Mouse (Mus musculus) urinary bladder, postnatal 14 days (tissue): ENCODE measurements at regions not wholly inside any gene's neighbourhood (a gene's known extent, or its start where the extent isn't known, plus 50 kb on each side); places are given as distances from the start of the nearest gene placed in this dataset.
A peak's percentile ranks its signal among the peaks of the same experiment; 100 is the strongest.

ENCODE experiments used
- DNase-seq: peaks from one replicate; pipeline ENCODE4 v3.0.0; 2021; ENCODE audit warnings: low spot score

- DNase-seq = no peak
Observed at GRCm38 (mm10) chr14:99520343-99520742, 221.9 kb downstream of the Klf5 start.

- peak; percentile 13 for DNase-seq
Observed at GRCm38 (mm10) chr14:99521954-99522523, 223.5 kb downstream of the Klf5 start.

GRCm38 (mm10) chr14:99535781-99536180 lies 237.3 kb downstream of the Klf5 start:
- DNase-seq = peak; percentile 17

GRCm38 (mm10) chr14:99537286-99537685 lies 238.8 kb downstream of the Klf5 start:
- no peak for DNase-seq

GRCm38 (mm10) chr14:99541716-99542115 lies 243.2 kb downstream of the Klf5 start:
- no peak for DNase-seq

GRCm38 (mm10) chr14:99547931-99548330 lies 249.4 kb downstream of the Klf5 start:
- DNase-seq = no peak

GRCm38 (mm10) chr14:99548363-99549248 lies 250.1 kb downstream of the Klf5 start:
- peak; percentile 14 for DNase-seq

- no peak for DNase-seq
Observed at GRCm38 (mm10) chr14:99564024-99564423, 265.5 kb downstream of the Klf5 start.

- DNase-seq = no peak
Observed at GRCm38 (mm10) chr14:99574146-99574545, 275.7 kb downstream of the Klf5 start.

- peak; percentile 50 for DNase-seq
Observed at GRCm38 (mm10) chr14:99578665-99579064, 280.2 kb downstream of the Klf5 start.

GRCm38 (mm10) chr14:99579271-99579759 lies 280.8 kb downstream of the Klf5 start:
- peak; percentile 33 for DNase-seq

GRCm38 (mm10) chr14:99579765-99580266 lies 281.3 kb downstream of the Klf5 start:
- DNase-seq = no peak

- peak; percentile 24 for DNase-seq
Observed at GRCm38 (mm10) chr14:99584144-99584543, 285.7 kb downstream of the Klf5 start.

GRCm38 (mm10) chr14:99586029-99586428 lies 287.5 kb downstream of the Klf5 start:
- no peak for DNase-seq

GRCm38 (mm10) chr14:99590854-99591470 lies 292.5 kb downstream of the Klf5 start:
- DNase-seq = no peak

GRCm38 (mm10) chr14:99592922-99593321 lies 294.4 kb downstream of the Klf5 start:
- no peak for DNase-seq

GRCm38 (mm10) chr14:99593864-99594263 lies 295.4 kb downstream of the Klf5 start:
- no peak for DNase-seq

- no peak for DNase-seq
Observed at GRCm38 (mm10) chr14:99601900-99602299, 303.4 kb downstream of the Klf5 start.

GRCm38 (mm10) chr14:99603257-99603656 lies 304.8 kb downstream of the Klf5 start:
- no peak for DNase-seq

GRCm38 (mm10) chr14:99605351-99606100 lies 307.0 kb downstream of the Klf5 start:
- DNase-seq = no peak

- no peak for DNase-seq
Observed at GRCm38 (mm10) chr14:99609003-99609402, 310.5 kb downstream of the Klf5 start.

- DNase-seq = no peak
Observed at GRCm38 (mm10) chr14:99611435-99611834, 312.9 kb downstream of the Klf5 start.
